Mouse (Mus musculus) hindlimb bud, embryonic 11.5 days (tissue): ENCODE measurements around the gene Disp1.

Experiments
- DNase-seq: peaks from one replicate; pipeline ENCODE4 v3.0.0-alpha.2; 2012; ENCODE audit warnings: low read depth, low spot score; ENCODE audit errors: extremely low spot score

Disp1 gene

GRCm38 (mm10) chr1:183138088-183138487 lies 83.2 kb downstream of the Disp1 start:
- DNase-seq, result no peak

GRCm38 (mm10) chr1:183134427-183134826 lies 86.9 kb downstream of the Disp1 start:
- DNase-seq, result no peak

GRCm38 (mm10) chr1:183133440-183133839 lies 87.9 kb downstream of the Disp1 start:
- no peak for DNase-seq

- DNase-seq, result no peak
Observed at GRCm38 (mm10) chr1:183127246-183127645, 94.1 kb downstream of the Disp1 start.

GRCm38 (mm10) chr1:183123725-183124124 lies 97.6 kb downstream of the Disp1 start:
- no peak for DNase-seq

- DNase-seq, result no peak
Observed at GRCm38 (mm10) chr1:183120341-183120923, 100.9 kb downstream of the Disp1 start.

- no peak for DNase-seq
Observed at GRCm38 (mm10) chr1:183117827-183118825, 103.2 kb downstream of the Disp1 start.

GRCm38 (mm10) chr1:183116946-183117826 lies 104.1 kb downstream of the Disp1 start:
- DNase-seq, result no peak

GRCm38 (mm10) chr1:183116441-183116840 lies 104.9 kb downstream of the Disp1 start:
- DNase-seq, result no peak

GRCm38 (mm10) chr1:183115076-183115475 lies 106.2 kb downstream of the Disp1 start:
- no peak for DNase-seq

- DNase-seq, result no peak
Observed at GRCm38 (mm10) chr1:183114554-183114953, 106.8 kb downstream of the Disp1 start.

GRCm38 (mm10) chr1:183113546-183113945 lies 107.8 kb downstream of the Disp1 start:
- DNase-seq, result no peak

- no peak for DNase-seq
Observed at GRCm38 (mm10) chr1:183107476-183107875, 113.8 kb downstream of the Disp1 start.

- no peak for DNase-seq
Observed at GRCm38 (mm10) chr1:183104696-183105095, 116.6 kb downstream of the Disp1 start.

- no peak for DNase-seq
Observed at GRCm38 (mm10) chr1:183102775-183103174, 118.5 kb downstream of the Disp1 start.

GRCm38 (mm10) chr1:183102153-183102552 lies 119.2 kb downstream of the Disp1 start:
- peak; percentile 77 for DNase-seq

- no peak for DNase-seq
Observed at GRCm38 (mm10) chr1:183101371-183101770, 120.0 kb downstream of the Disp1 start.

- no peak for DNase-seq
Observed at GRCm38 (mm10) chr1:183100245-183100644, 121.1 kb downstream of the Disp1 start.

GRCm38 (mm10) chr1:183099686-183100085 lies 121.6 kb downstream of the Disp1 start:
- no peak for DNase-seq

GRCm38 (mm10) chr1:183097606-183098005 lies 123.7 kb downstream of the Disp1 start:
- no peak for DNase-seq

- no peak for DNase-seq
Observed at GRCm38 (mm10) chr1:183095454-183096088, 125.8 kb downstream of the Disp1 start.
